Mouse (Mus musculus): ENCODE data around the gene Ntpcr. TPM values are rescaled to one million over a fixed set of nuclear protein-coding genes. Genes with fewer than 3 reads are reported as not detected.
A peak's percentile ranks its signal among the peaks of the same experiment; 100 is the strongest.

Ntpcr gene
- polyA plus RNA-seq, 1 experiment from 2014 or later: 19.8 TPM

DNA sequence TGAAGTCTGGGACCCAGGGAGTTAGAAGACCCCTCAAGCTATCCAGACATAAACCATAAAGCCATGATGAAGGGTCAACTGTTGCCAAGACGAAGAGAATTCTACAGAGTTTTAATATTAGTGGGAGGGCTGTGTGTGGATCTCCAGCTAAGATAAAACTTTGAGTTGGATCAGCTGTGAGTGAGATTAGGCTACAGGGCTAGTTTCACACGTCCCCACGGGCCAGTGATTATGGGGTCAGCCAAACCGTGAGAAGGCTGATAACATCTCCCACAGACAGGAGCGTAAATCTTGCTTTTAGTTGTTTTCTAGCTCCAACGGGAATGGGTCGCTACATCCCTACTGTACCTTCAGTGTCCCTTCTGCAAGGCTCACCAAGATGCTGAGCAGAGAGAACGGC is 49.9 kb downstream of the Ntpcr start:
- H3K9me3 ChIP-seq (replicated peaks): no peaks in the 10 kb centered on the region
- no peaks in the 10 kb centered on the region for H3K27me3 ChIP-seq
- no peak overlapping the region for H3K9ac ChIP-seq
- no peak overlapping the region for H3K4me3 ChIP-seq
- ATAC-seq (ENCODE audit: low FRiP score): no peak
- no peak overlapping the region for H3K27ac ChIP-seq
- H3K4me2 ChIP-seq (replicated peaks): no peak overlapping the region
- H3K4me1 ChIP-seq: no peaks in the 10 kb centered on the region
- 81% methylated on average over 8 of the region's 8 CpGs for WGBS
- no peaks in the 10 kb centered on the region for H3K36me3 ChIP-seq

DNA sequence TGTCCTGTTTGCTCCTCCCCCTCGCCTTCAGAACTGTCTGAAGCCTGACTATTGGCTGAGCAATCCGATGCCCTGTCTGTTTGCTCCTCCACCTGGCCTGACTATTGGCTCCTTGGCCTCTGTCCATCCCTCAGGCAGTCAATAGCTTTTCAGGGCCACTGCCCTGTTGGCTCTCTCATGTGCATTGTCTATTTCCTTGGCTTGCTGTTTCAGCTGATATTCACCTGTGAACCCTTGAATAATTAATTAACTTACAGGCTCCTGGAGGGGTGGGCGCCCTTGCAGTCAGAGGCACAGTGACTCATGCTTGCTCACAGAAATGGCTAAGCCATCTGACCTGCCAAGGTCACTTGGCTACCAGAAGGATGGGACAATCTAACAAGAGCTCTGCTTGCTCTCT is 52.4 kb downstream of the Ntpcr start:
- 65% methylated on average over 3 of the region's 3 CpGs for WGBS
- H3K9ac ChIP-seq: no peak overlapping the region
- no peak overlapping the region for H3K4me3 ChIP-seq
- H3K9me3 ChIP-seq (replicated peaks): no peaks in the 10 kb centered on the region
- no peak for ATAC-seq (ENCODE audit: low FRiP score)
- no peaks in the 10 kb centered on the region for H3K27me3 ChIP-seq
- H3K36me3 ChIP-seq: no peaks in the 10 kb centered on the region
- no peaks in the 10 kb centered on the region for H3K4me1 ChIP-seq
- no peak overlapping the region for H3K27ac ChIP-seq
- no peak overlapping the region for H3K4me2 ChIP-seq (replicated peaks)

DNA sequence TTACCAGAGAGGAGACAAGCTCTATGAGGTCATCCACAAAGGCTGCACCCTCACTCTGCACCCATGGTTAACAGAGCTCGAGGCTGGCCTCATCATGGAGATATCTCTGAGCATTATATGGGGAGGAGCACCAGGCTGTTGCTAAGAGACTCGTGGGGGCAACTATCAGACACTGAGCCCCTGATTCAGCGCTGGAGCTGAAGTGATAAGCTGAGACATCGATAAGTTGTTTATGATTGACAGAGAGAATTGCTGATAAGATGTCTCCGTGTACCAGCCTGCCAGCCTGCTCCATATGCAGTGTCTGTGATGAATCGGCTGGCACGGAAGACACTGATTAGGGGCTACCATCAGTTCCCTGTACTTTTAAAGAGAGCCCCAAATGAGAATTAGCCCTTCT is 57.1 kb downstream of the Ntpcr start:
- no peak overlapping the region for H3K9ac ChIP-seq
- 81% methylated on average over 7 of the region's 7 CpGs for WGBS
- no peak overlapping the region for H3K4me2 ChIP-seq (replicated peaks)
- peaks cover 4% of the 10 kb centered on the region; the same call in 1 of the 2 replicates for H3K4me1 ChIP-seq
- H3K27me3 ChIP-seq: no peaks in the 10 kb centered on the region
- H3K36me3 ChIP-seq: no peaks in the 10 kb centered on the region
- no peak for ATAC-seq (ENCODE audit: low FRiP score)
- H3K9me3 ChIP-seq (replicated peaks): no peaks in the 10 kb centered on the region
- no peak overlapping the region for H3K4me3 ChIP-seq
- H3K27ac ChIP-seq: peak overlapping the region; percentile 9; the same call in 1 of the 2 replicates

DNA sequence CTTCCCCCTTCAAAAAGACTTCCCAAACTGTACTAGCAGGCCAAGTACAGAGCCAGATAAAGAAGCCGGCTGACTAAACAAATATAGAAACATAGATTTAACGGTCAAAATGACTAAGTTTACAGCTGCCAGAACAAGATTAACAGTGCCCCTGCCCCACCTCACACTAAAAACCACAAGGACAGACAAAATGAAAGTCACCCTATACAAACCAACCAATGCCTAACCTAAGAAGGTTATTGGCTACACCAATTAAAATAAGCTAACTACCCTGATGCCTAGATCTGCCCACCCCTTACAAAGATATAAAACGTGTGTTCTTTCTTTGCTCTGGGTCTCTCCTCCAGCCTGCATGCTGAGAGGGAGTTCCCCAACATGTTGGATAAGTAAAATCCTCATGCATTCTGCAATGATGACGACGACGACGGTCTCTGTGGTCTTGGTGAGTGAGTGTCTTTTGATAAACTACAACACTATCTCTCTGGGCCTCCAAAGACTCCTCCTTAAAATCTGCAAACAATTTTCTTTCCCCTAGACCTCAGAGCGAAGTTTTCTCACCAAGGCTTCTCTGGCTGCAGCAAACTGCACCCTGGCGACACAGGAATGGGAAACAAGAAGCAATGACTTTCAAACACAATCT is 63.2 kb downstream of the Ntpcr start:
- Histone ChIP-seq H3K4me3 (no peak overlapping the region), H3K9me3 (replicated peaks) (no peaks in the 10 kb centered on the region), H3K27ac (no peak overlapping the region), H3K9ac (no peak overlapping the region), H3K4me1 (peaks cover 4% of the 10 kb centered on the region; the same call in 1 of the 2 replicates), H3K36me3 (no peaks in the 10 kb centered on the region), H3K27me3 (no peaks in the 10 kb centered on the region), H3K4me2 (replicated peaks) (no peak overlapping the region)
- ATAC-seq (ENCODE audit: low FRiP score): no peak
- WGBS: 76% methylated on average over 9 of the region's 9 CpGs

DNA sequence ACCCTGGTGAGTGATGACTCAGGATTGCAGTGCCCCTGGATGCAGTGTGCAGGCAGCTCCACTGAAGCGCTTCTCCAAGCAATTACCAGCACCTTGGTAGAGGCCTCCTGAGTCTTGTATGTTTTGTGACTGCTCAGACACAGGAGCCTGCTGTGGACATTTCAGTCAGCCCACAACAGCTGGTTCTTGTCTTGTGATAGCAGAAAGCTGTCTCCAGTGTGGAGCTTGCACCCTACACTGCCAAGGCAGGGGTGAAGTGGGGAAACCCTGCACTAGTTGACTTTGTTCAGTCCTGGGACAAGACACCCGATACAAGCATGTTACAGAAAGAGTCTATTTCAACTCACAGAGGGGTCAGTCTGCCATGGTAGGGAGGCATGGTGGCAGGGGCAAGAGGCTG is 65.6 kb downstream of the Ntpcr start:
- Histone ChIP-seq H3K4me1 (peaks cover 2% of the 10 kb centered on the region; the same call in 1 of the 2 replicates), H3K36me3 (no peaks in the 10 kb centered on the region), H3K27ac (no peak overlapping the region), H3K4me3 (no peak overlapping the region), H3K9me3 (replicated peaks) (no peaks in the 10 kb centered on the region), H3K4me2 (replicated peaks) (no peak overlapping the region), H3K27me3 (no peaks in the 10 kb centered on the region), H3K9ac (no peak overlapping the region)
- WGBS: 87% methylated on average over 2 of the region's 2 CpGs
- no peak for ATAC-seq (ENCODE audit: low FRiP score)

DNA sequence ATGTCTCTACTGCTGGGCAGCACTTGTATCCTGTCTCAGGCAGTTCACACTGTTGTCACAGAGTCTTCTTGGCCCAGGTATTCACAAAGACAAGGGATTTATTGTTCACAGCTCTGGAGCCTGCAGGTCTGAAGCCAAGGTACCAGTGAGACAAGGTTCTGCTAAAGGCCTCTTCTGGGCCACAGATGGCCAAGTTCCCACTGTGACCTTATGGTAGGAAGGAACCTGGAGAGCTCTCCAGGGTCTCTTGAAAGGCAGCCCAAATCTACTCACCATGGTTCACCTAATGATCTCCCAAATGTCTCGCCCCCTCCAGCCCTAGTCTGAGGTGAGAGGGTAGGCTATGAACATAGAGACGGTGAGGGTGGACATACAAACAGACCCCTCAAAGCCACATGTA is 67.2 kb downstream of the Ntpcr start:
- no peaks in the 10 kb centered on the region for H3K36me3 ChIP-seq
- no peak overlapping the region for H3K4me3 ChIP-seq
- ATAC-seq (ENCODE audit: low FRiP score): no peak
- H3K9me3 ChIP-seq (replicated peaks): no peaks in the 10 kb centered on the region
- H3K27ac ChIP-seq: no peak overlapping the region
- WGBS: 86% methylated on average over 2 of the region's 2 CpGs
- no peak overlapping the region for H3K9ac ChIP-seq
- no peaks in the 10 kb centered on the region for H3K4me1 ChIP-seq
- no peak overlapping the region for H3K4me2 ChIP-seq (replicated peaks)
- no peaks in the 10 kb centered on the region for H3K27me3 ChIP-seq

Other genes starting within 250 kb of the Ntpcr start
- gene Sipa1l2, start 160.2 kb upstream of the Ntpcr start, polyA plus RNA-seq (2016; fragmentation: Nextera tagmentation; extraction: Ambion mirVana): 36.4 and 37.5 TPM in 2 replicates
- 9.2 and 9.6 TPM in 2 replicates for gene Map10, start 60.1 kb upstream of the Ntpcr start, polyA plus RNA-seq (2016; fragmentation: Nextera tagmentation; extraction: Ambion mirVana)
- gene Pcnx2, start 168.4 kb downstream of the Ntpcr start, polyA plus RNA-seq (2016; fragmentation: Nextera tagmentation; extraction: Ambion mirVana): 1.1 and 1.4 TPM in 2 replicates
- 0.08 and 0.31 TPM in 2 replicates for gene Map3k21, start 180.5 kb downstream of the Ntpcr start, polyA plus RNA-seq (2016; fragmentation: Nextera tagmentation; extraction: Ambion mirVana)

Measured in hindbrain, embryonic 12.5 days (tissue).